Mouse (Mus musculus) brain, embryonic 14.5 days (tissue): ENCODE data around the gene Rhbdd2.

ENCODE experiments used
- CTCF ChIP-seq: fragments of 200-500 bp; IDR thresholded peaks from 2 replicates; pipeline ENCODE4 v1.5.1; 2012; ENCODE audit warnings: inconsistent platforms, mild to moderate bottlenecking, moderate library complexity, borderline replicate concordance; ENCODE audit not compliant: insufficient read depth, insufficient read length; ENCODE audit errors: extremely low read depth
- POLR2A ChIP-seq: fragments of 200-500 bp; IDR thresholded peaks from 2 replicates; pipeline ENCODE4 v1.6.1; 2012; ENCODE audit warnings: mild to moderate bottlenecking, inconsistent platforms, borderline replicate concordance; ENCODE audit not compliant: poor library complexity, insufficient read depth, insufficient read length, severe bottlenecking; ENCODE audit errors: extremely low read depth

- TF ChIP-seq CTCF (no peak), POLR2A (no peak)
These were observed 34.5 kb downstream of the Rhbdd2 start for GRCm38 (mm10) chr5:135666890-135667289.
